In the genomic region with DNA sequence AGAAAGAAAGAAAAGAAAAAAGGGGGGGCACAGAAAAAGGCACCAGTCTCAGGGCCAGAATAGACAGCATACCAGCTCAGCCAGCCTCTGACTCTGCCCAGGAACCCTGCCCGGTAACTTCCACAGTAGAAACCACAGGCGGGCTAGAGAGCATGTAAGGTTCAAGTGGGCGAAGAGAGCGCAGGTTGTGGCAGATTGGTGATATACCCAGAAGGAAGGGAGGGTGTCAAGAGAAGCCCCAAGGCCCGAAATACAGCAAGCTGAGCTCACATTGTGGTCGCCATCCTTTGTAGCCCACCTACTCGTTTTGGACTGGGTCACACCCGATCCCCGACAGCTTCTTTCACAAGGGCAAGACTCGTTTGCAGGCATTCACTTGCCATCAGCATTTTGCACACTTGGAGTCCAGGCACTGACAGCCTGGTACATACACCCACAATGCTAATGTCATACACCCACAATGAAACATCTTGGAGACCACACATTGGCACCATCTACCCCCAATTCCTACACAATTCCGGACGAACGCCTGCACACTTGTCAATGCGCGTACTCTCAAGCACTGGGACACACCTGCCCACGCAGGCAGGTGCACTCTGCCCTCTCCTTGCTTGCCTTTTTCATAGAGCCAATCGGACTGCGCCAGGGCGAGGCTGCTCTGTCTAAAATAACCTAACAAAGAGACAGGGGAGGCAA, we compare ENCODE assay signal across 9 mouse cellular contexts. TPM values are rescaled to one million over a fixed set of nuclear protein-coding genes. Genes with fewer than 3 reads are reported as not detected.
DNase-seq lines count a peak whose midpoint lies in the region; ATAC-seq and TF ChIP-seq lines count a peak whose summit lies in the region.
"Had no signal": no experiment of that assay in that cellular context is flagged by ENCODE, and none has a peak within 500 bp of the region (broad histone marks: within the 10 kb centered on the region; RNA-seq: fewer than 3 reads in every experiment).

No protein-coding gene starts in this region.

- peaks cover 33% of the 10 kb centered on the region for H3K27me3 ChIP-seq in embryonic facial prominence, embryonic 12.5 days
- H3K27me3 ChIP-seq in hindbrain, embryonic 11.5 days (ENCODE audit: control insufficient read depth, insufficient read depth, low read length): peaks cover 9% of the 10 kb centered on the region
- H3K27me3 ChIP-seq in lung, postnatal 0 days (replicated peaks; ENCODE audit: insufficient read depth, low read length): peaks cover 18% of the 10 kb centered on the region; the same call in 1 of the 2 replicates
- H3K27me3 ChIP-seq in small intestine, adult 2 months (ENCODE audit: control insufficient read depth, insufficient read depth, low read length): no peaks in the 10 kb centered on the region

- no peak for ATAC-seq in embryonic facial prominence, embryonic 12.5 days (ENCODE audit: insufficient number of reproducible peaks, insufficient read depth, low FRiP score, low TSS enrichment)
- peak; percentile 36 for ATAC-seq in hindbrain, embryonic 11.5 days (ENCODE audit: low FRiP score)
- 0 out of 2 replicates have a peak, but pooled peaks have one; percentile 14 for ATAC-seq in lung, postnatal 0 days

- no peak overlapping the region for H3K27ac ChIP-seq in embryonic facial prominence, embryonic 12.5 days
- H3K27ac ChIP-seq in hindbrain, embryonic 11.5 days (ENCODE audit: low read depth, low read length): no peak overlapping the region
- no peak overlapping the region for H3K27ac ChIP-seq in lung, postnatal 0 days (ENCODE audit: low read length)
- peak overlapping the region; percentile 82 for H3K27ac ChIP-seq in small intestine, adult 2 months (ENCODE audit: insufficient read depth, low read depth, low read length)

- no peak for TF ChIP-seq EP300 in lung, postnatal 0 days (IDR thresholded peaks at IDR 0.05)

- 4% methylated on average over 19 of the region's 19 CpGs for WGBS in embryonic facial prominence, embryonic 12.5 days
- WGBS in hindbrain, embryonic 11.5 days: 3% methylated on average over 19 of the region's 19 CpGs
- 6% methylated on average over 19 of the region's 19 CpGs for WGBS in lung, postnatal 0 days
- WGBS in small intestine, adult 2 months: 2% methylated on average over 19 of the region's 19 CpGs

- 0 out of 2 replicates have a peak, but pooled peaks cover 12% of the 10 kb centered on the region for H3K4me1 ChIP-seq in embryonic facial prominence, embryonic 12.5 days
- peaks cover 12% of the 10 kb centered on the region; the same call in 1 of the 2 replicates for H3K4me1 ChIP-seq in hindbrain, embryonic 11.5 days (replicated peaks; ENCODE audit: control insufficient read depth, insufficient read depth, low read length)
- H3K4me1 ChIP-seq in lung, postnatal 0 days (ENCODE audit: insufficient read depth, low read depth, low read length): peaks cover 14% of the 10 kb centered on the region; the same call in 1 of the 2 replicates
- H3K4me1 ChIP-seq in small intestine, adult 2 months (ENCODE audit: control insufficient read depth, insufficient read depth, insufficient read length, low read length): peaks cover 7% of the 10 kb centered on the region; the same call in 1 of the 2 replicates

- no peaks in the 10 kb centered on the region for H3K9me3 ChIP-seq in embryonic facial prominence, embryonic 12.5 days
- no peaks in the 10 kb centered on the region for H3K9me3 ChIP-seq in hindbrain, embryonic 11.5 days (ENCODE audit: control insufficient read depth, low read length)
- H3K9me3 ChIP-seq in lung, postnatal 0 days (ENCODE audit: low read length): no peaks in the 10 kb centered on the region

- peak; percentile 64 for DNase-seq in layer of hippocampus, adult 11-12 months (ENCODE audit: low spot score)
- no peak for DNase-seq in layer of hippocampus, adult 9-10 months (ENCODE audit: low spot score)
- peak; percentile 50 for DNase-seq in hindbrain, embryonic 11.5 days (ENCODE audit: low spot score)
- DNase-seq in layer of hippocampus, postnatal 14 days (ENCODE audit: low spot score in 2 of 2): peak; percentile 61 to 69
- DNase-seq in lung, postnatal 0 days (ENCODE audit: low spot score): peak; percentile 26
- DNase-seq in thymus, postnatal 25 days: no peak

- H3K9ac ChIP-seq in embryonic facial prominence, embryonic 12.5 days: peak overlapping the region; percentile 31; the same call in 1 of the 2 replicates
- peak overlapping the region; percentile 51 for H3K9ac ChIP-seq in hindbrain, embryonic 11.5 days (ENCODE audit: low read depth, low read length)
- H3K9ac ChIP-seq in lung, postnatal 0 days (replicated peaks; ENCODE audit: low read depth): no peak overlapping the region

- no peak for TF ChIP-seq CTCF in lung, postnatal 0 days (IDR thresholded peaks at IDR 0.05)
- no peak for TF ChIP-seq CTCF in small intestine, adult 2 months (IDR thresholded peaks at IDR 0.05; ENCODE audit: extremely low read depth, insufficient read length, insufficient replicate concordance, low read depth, low read length)

- H3K4me2 ChIP-seq in embryonic facial prominence, embryonic 12.5 days (replicated peaks): peak overlapping the region; percentile 71
- peak overlapping the region; percentile 84 for H3K4me2 ChIP-seq in hindbrain, embryonic 11.5 days (replicated peaks; ENCODE audit: low read depth, low read length)
- H3K4me2 ChIP-seq in lung, postnatal 0 days (replicated peaks; ENCODE audit: low read depth, low read length): peak overlapping the region; percentile 79

- no peak for TF ChIP-seq POLR2A in small intestine, adult 2 months (IDR thresholded peaks at IDR 0.05; ENCODE audit: low read depth, low read length)

- no peaks in the 10 kb centered on the region for H3K36me3 ChIP-seq in embryonic facial prominence, embryonic 12.5 days
- H3K36me3 ChIP-seq in hindbrain, embryonic 11.5 days (ENCODE audit: control insufficient read depth, insufficient read depth, low read length): no peaks in the 10 kb centered on the region
- no peaks in the 10 kb centered on the region for H3K36me3 ChIP-seq in lung, postnatal 0 days (ENCODE audit: insufficient read depth, low read length)
- H3K36me3 ChIP-seq in small intestine, adult 2 months (ENCODE audit: control insufficient read depth, insufficient read depth, low read length): no peaks in the 10 kb centered on the region; the same call in 1 of the 2 replicates
- H3K36me3 ChIP-seq: G1E had no signal

- H3K4me3 ChIP-seq in embryonic facial prominence, embryonic 12.5 days: peak overlapping the region; percentile 50
- peak overlapping the region; percentile 65 for H3K4me3 ChIP-seq in hindbrain, embryonic 11.5 days (ENCODE audit: low read depth, low read length)
- H3K4me3 ChIP-seq in lung, postnatal 0 days (ENCODE audit: low read depth, low read length): peak overlapping the region; percentile 53
- H3K4me3 ChIP-seq in small intestine, adult 2 months (ENCODE audit: low read depth, low read length): peak overlapping the region; percentile 78

RNA-seq across cellular contexts. Expression of gene Fam84a, which starts 0.8 kb away (rescaled TPM):
- polyA plus RNA-seq in embryonic facial prominence, embryonic 12.5 days (2016; fragmentation: Nextera tagmentation; extraction: Ambion mirVana): 17.6 and 19.2 TPM in 2 replicates
- polyA plus RNA-seq in hindbrain, embryonic 11.5 days (2014; fragmentation: Nextera tagmentation; extraction: Ambion mirVana): 28.5 and 30.5 TPM in 2 replicates
- 10 to 100 TPM; 74.6 to 77.2 TPM for total RNA-seq in layer of hippocampus, postnatal 14 days (2021)
- 5.9 and 6.2 TPM in 2 replicates for polyA plus RNA-seq in lung, postnatal 0 days (2015; fragmentation: Nextera tagmentation; extraction: Ambion mirVana)
- polyA plus RNA-seq in small intestine, adult 2 months (2012; rRNA removed): 15.7 and 46.2 TPM in 2 replicates
- polyA plus RNA-seq: G1E had no signal

Comparison
In these comparisons a context has a peak if more than half of its experiments do, and no peak if none do; other contexts are left out.
1. DNase-seq: peak in layer of hippocampus, adult 11-12 months (single experiment), hindbrain, embryonic 11.5 days (single experiment), layer of hippocampus, postnatal 14 days (2 of 2) and lung, postnatal 0 days (single experiment); none in layer of hippocampus, adult 9-10 months (single experiment) and thymus, postnatal 25 days (single experiment).
2. Peak in every context shown above with its lines, with median percentiles within 50 percentile points of each other: H3K4me2 ChIP-seq and H3K4me3 ChIP-seq.